Mouse (Mus musculus): ENCODE measurements around the gene Fam102a.

Gene Fam102a

GRCm38 (mm10) chr2:32597248-32597647, 62.1 kb downstream of the Fam102a start:
- Histone ChIP-seq H3K36me3 (ENCODE audit: insufficient read depth, low read length) (peaks cover 25% of the 10 kb centered on the region), H3K4me1 (replicated peaks; ENCODE audit: low read depth, low read length) (peaks cover 57% of the 10 kb centered on the region), H3K27me3 (ENCODE audit: insufficient read depth, low read length) (no peaks in the 10 kb centered on the region), H3K4me3 (replicated peaks; ENCODE audit: low read length) (no peak overlapping the region), H3K9me3 (ENCODE audit: low read length) (no peaks in the 10 kb centered on the region)
- no peak for TF ChIP-seq NANOG (IDR thresholded peaks at IDR 0.05; ENCODE audit: borderline replicate concordance, low read length)
- no peak for TF ChIP-seq CTCF (conservative IDR thresholded peaks at IDR 0.05; ENCODE audit: low read length)
- no peak for TF ChIP-seq POU5F1 (IDR thresholded peaks at IDR 0.05; ENCODE audit: borderline replicate concordance, low read length)

DNA sequence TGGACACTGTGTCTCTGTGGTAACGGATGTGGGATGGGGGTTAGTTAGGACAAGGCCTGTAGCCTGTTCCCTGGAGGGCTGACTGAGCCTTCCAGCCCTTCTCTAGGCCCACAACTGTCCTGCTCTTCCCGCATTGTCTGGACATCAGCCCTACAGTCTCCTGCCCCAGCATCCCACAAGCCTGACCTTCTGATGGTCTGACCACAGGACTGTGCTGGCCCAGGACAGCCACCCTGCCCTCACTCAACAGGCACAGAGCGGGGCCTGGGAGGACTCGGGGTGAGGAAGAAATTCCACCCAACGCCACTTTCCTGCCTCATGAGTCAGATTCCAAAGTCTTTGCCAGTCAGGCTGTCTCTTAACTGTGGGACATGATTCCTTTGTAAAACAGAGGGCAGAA, 62.6 kb downstream of the Fam102a start:
- H3K36me3 ChIP-seq (ENCODE audit: insufficient read depth, low read length), result peaks cover 25% of the 10 kb centered on the region
- no peak overlapping the region for H3K4me3 ChIP-seq (replicated peaks; ENCODE audit: low read length)
- H3K27me3 ChIP-seq (ENCODE audit: insufficient read depth, low read length), result no peaks in the 10 kb centered on the region
- H3K9me3 ChIP-seq (ENCODE audit: low read length), result no peaks in the 10 kb centered on the region
- TF ChIP-seq CTCF (conservative IDR thresholded peaks at IDR 0.05; ENCODE audit: low read length), result no peak
- no peak for TF ChIP-seq NANOG (IDR thresholded peaks at IDR 0.05; ENCODE audit: borderline replicate concordance, low read length)
- TF ChIP-seq POU5F1 (IDR thresholded peaks at IDR 0.05; ENCODE audit: borderline replicate concordance, low read length), result no peak
- peaks cover 58% of the 10 kb centered on the region for H3K4me1 ChIP-seq (replicated peaks; ENCODE audit: low read depth, low read length)

GRCm38 (mm10) chr2:32598506-32598905, 63.4 kb downstream of the Fam102a start:
- no peak overlapping the region for H3K4me3 ChIP-seq (replicated peaks; ENCODE audit: low read length)
- H3K36me3 ChIP-seq (ENCODE audit: insufficient read depth, low read length), result peaks cover 25% of the 10 kb centered on the region
- TF ChIP-seq CTCF (conservative IDR thresholded peaks at IDR 0.05; ENCODE audit: low read length) (no peak), POU5F1 (IDR thresholded peaks at IDR 0.05; ENCODE audit: borderline replicate concordance, low read length) (no peak), NANOG (IDR thresholded peaks at IDR 0.05; ENCODE audit: borderline replicate concordance, low read length) (no peak)
- H3K9me3 ChIP-seq (ENCODE audit: low read length), result no peaks in the 10 kb centered on the region
- peaks cover 52% of the 10 kb centered on the region for H3K4me1 ChIP-seq (replicated peaks; ENCODE audit: low read depth, low read length)
- no peaks in the 10 kb centered on the region for H3K27me3 ChIP-seq (ENCODE audit: insufficient read depth, low read length)

DNA sequence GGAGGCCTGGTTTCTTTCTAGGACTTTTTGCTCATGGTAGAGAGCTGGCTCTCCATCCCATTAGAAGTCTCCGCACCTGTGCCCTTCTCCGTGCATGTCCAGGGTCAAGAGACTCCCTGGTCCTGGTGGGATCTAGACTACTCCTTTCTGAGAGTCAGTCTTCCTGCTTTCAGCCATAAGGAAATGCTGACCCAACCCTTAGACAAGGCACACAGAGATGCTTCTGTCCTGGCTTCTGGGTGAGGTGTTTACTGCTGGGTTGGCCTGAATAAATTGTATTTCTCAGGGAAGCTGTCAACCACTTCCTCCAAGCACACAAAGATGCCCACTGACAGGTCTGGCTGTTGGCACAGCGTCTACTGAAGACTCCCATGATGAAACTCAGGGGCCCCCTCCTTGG, 64.3 kb downstream of the Fam102a start, which contains the start of gene St6galnac6:
St6galnac6 (plus strand) TSS at position 301 of the 400 bp plus-strand sequence.
- no peak for TF ChIP-seq POU5F1 (IDR thresholded peaks at IDR 0.05; ENCODE audit: borderline replicate concordance, low read length)
- no peak for TF ChIP-seq NANOG (IDR thresholded peaks at IDR 0.05; ENCODE audit: borderline replicate concordance, low read length)
- no peak for TF ChIP-seq CTCF (conservative IDR thresholded peaks at IDR 0.05; ENCODE audit: low read length)
- no peak within 1 kb of the TSS for H3K4me3 ChIP-seq (replicated peaks; ENCODE audit: low read length)
- peaks cover 25% of the 10 kb centered on the region for H3K36me3 ChIP-seq (ENCODE audit: insufficient read depth, low read length)
- no peaks in the 10 kb centered on the region for H3K27me3 ChIP-seq (ENCODE audit: insufficient read depth, low read length)
- H3K4me1 ChIP-seq (replicated peaks; ENCODE audit: low read depth, low read length), result peaks cover 45% of the 10 kb centered on the region
- H3K9me3 ChIP-seq (ENCODE audit: low read length), result no peaks in the 10 kb centered on the region

DNA sequence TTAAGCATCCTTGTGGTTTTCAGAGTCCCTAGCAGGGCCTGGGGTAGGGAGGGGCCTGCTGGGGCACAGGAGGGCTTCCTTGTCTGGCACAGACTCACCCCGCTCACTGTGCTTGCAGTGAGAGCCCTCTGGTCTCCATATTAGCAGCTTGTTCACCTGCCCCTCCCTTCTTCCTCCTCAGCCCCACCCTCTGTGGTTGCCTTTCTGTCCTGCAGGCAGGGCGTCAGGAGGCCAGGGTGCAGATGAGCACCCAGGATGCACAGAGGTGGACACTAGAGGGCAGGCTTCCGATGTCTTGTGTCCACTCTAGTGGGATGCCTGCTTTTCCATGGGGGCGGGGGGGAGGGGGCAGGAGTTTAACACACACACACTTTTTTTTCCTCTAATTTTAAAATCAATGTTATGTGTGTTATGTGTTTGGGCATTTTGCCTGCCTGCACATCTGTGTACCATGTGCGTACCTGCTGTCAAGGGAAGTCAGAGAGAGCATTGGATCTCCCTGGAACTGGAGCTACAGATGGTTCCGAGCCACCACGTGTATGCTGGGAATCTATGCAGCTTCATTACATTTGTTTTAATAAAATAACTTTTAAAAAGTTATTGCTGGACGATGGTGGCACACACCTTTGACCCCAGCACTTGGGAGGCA, 66.4 kb downstream of the Fam102a start:
- Histone ChIP-seq H3K36me3 (ENCODE audit: insufficient read depth, low read length) (peaks cover 16% of the 10 kb centered on the region), H3K4me1 (replicated peaks; ENCODE audit: low read depth, low read length) (peaks cover 46% of the 10 kb centered on the region), H3K27me3 (ENCODE audit: insufficient read depth, low read length) (no peaks in the 10 kb centered on the region), H3K4me3 (replicated peaks; ENCODE audit: low read length) (no peak overlapping the region), H3K9me3 (ENCODE audit: low read length) (no peaks in the 10 kb centered on the region)
- TF ChIP-seq CTCF (conservative IDR thresholded peaks at IDR 0.05; ENCODE audit: low read length) (peak; percentile 10; the same call in 1 of the 2 replicates), POU5F1 (IDR thresholded peaks at IDR 0.05; ENCODE audit: borderline replicate concordance, low read length) (no peak), NANOG (IDR thresholded peaks at IDR 0.05; ENCODE audit: borderline replicate concordance, low read length) (no peak)

DNA sequence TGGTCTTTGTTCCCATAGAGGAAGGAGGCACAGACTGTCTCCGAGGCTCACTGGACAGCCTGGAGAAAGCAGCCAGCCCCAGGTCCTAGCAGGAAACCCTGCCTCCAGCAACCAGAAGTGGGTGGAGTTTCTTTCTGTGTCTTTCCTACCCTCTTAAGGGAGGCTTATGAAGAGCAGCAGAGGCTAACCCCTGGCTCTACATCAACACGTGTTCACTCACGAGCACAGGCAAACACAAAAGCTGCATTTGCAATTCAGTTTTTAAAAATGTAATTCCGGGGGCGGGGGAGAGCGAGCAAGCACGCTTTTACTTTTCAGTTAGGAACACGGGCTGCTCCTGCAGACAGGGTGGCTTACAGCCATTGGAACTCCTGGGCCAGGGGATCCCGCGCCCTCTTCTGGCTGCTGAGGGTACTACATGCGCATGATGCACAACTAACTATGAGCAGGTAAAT, 67.5 kb downstream of the Fam102a start:
- H3K27me3 ChIP-seq (ENCODE audit: insufficient read depth, low read length), result no peaks in the 10 kb centered on the region
- H3K4me3 ChIP-seq (replicated peaks; ENCODE audit: low read length), result peak overlapping the region; percentile 72
- TF ChIP-seq POU5F1 (IDR thresholded peaks at IDR 0.05; ENCODE audit: borderline replicate concordance, low read length) (no peak), CTCF (conservative IDR thresholded peaks at IDR 0.05; ENCODE audit: low read length) (peak; percentile 95)
- H3K4me1 ChIP-seq (replicated peaks; ENCODE audit: low read depth, low read length), result peaks cover 42% of the 10 kb centered on the region
- peaks cover 7% of the 10 kb centered on the region for H3K36me3 ChIP-seq (ENCODE audit: insufficient read depth, low read length)
- no peaks in the 10 kb centered on the region for H3K9me3 ChIP-seq (ENCODE audit: low read length)

DNA sequence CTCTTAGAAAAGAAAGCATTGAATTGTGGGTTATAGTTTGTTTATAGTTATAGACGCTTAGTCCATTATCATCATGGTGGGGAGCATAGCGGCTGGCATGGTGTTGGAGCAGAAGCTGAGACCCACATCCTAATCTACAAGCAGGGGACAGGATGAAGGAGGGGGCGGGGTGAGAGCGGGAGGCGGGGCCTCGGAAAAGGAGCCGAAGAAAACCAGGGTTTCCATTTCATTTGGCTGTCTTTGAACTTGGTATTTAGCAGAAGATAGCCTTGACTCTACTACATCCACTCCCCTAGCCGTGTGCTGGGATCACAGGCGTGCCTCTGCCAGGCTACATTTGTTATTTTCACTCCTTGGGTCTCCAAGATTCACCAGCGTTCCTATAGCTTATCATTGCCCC, 69.5 kb downstream of the Fam102a start:
- Histone ChIP-seq H3K36me3 (ENCODE audit: insufficient read depth, low read length) (0 out of 2 replicates have a peak, but pooled peaks cover 3% of the 10 kb centered on the region), H3K4me3 (replicated peaks; ENCODE audit: low read length) (no peak overlapping the region), H3K9me3 (ENCODE audit: low read length) (no peaks in the 10 kb centered on the region), H3K4me1 (replicated peaks; ENCODE audit: low read depth, low read length) (peaks cover 60% of the 10 kb centered on the region), H3K27me3 (ENCODE audit: insufficient read depth, low read length) (no peaks in the 10 kb centered on the region)
- TF ChIP-seq NANOG (IDR thresholded peaks at IDR 0.05; ENCODE audit: borderline replicate concordance, low read length) (no peak), POU5F1 (IDR thresholded peaks at IDR 0.05; ENCODE audit: borderline replicate concordance, low read length) (no peak), CTCF (conservative IDR thresholded peaks at IDR 0.05; ENCODE audit: low read length) (no peak)

DNA sequence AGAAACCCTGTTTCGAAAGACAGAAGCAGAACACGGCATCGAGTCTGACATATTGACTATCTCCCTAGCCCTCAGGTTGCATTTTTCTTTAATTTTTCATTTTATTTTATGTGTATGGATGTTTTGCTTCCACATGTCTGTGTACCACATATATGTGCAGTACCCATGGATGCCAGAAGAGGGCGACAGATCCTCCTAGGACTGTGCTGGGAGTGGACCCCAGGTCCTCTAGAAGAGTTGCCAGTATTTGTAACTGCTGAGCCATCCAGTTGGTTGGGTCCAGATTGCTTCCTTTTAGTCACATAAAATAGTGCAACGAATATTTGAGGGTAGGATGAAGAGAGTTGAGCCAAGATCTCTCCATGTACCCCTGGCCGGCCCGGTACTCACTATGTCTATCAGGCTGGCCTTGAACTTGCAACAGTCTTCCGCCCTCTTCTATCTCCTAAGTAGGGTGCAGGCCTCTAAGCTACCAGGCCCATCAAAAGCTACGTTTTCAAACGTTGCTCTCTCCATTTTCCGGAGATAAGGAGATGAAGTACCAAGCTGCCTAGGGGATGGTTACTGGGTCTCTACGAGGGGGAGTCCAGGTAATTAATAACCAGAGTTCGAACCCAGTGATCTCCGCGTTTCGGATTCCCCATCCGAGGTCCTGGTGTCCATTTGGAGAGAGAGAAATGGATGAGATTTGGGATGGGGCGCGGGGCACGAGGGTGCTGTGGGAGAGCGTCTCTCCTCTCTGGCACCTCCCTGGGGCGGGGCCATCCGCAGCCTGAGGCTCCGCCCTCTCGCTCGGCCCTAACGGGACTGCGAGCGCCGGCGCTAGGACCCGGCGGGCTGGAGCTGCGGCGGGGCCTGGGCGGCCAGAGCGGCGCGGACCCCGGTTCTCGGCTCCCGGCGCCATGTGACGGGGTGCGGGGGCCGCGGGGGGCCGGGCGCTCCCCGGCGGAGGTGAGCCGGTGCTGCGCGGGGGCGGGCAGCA, 71.3 kb downstream of the Fam102a start:
- TF ChIP-seq NANOG (IDR thresholded peaks at IDR 0.05; ENCODE audit: borderline replicate concordance, low read length) (no peak), CTCF (conservative IDR thresholded peaks at IDR 0.05; ENCODE audit: low read length) (peak; percentile 87)
- H3K4me1 ChIP-seq (replicated peaks; ENCODE audit: low read depth, low read length), result peaks cover 74% of the 10 kb centered on the region
- no peaks in the 10 kb centered on the region for H3K27me3 ChIP-seq (ENCODE audit: insufficient read depth, low read length)

More for the DNA sequence above, 71.3 kb downstream of the Fam102a start:
- peak overlapping the region; percentile 97 for H3K4me3 ChIP-seq (replicated peaks; ENCODE audit: low read length)
- 0 out of 2 replicates have a peak, but pooled peaks cover 3% of the 10 kb centered on the region for H3K36me3 ChIP-seq (ENCODE audit: insufficient read depth, low read length)
- H3K9me3 ChIP-seq (ENCODE audit: low read length), result no peaks in the 10 kb centered on the region

Measured in E14TG2a.4 (cell line).